Mouse (Mus musculus) spleen, adult 18-20 months (tissue): Measurements from ENCODE around the gene Ciapin1.

ENCODE experiments used
- DNase-seq, 2 experiments: peaks; one replicate each; pipeline ENCODE4 v3.0.0; 2022; ENCODE audit warnings: mixed read lengths in 2 of 2

Gene Ciapin1

GRCm38 (mm10) chr8:94837662-94838574, at the start of gene Ciapin1, which contains the start of gene Coq9:
TSS of gene Ciapin1 (minus strand) at chr8:94838358.
TSS of gene Coq9 (plus strand) at chr8:94838321.
- peak; percentile 90 to 93 for DNase-seq

- no peak for DNase-seq
Observed at GRCm38 (mm10) chr8:94880742-94881141, 42.6 kb upstream of the Ciapin1 start.

- no peak for DNase-seq
Observed at GRCm38 (mm10) chr8:94876820-94877219, 38.7 kb upstream of the Ciapin1 start.

- DNase-seq: peak; percentile 85 to 94
Observed at GRCm38 (mm10) chr8:94876197-94876730, 38.1 kb upstream of the Ciapin1 start, which contains the start of gene Dok4. TSS of gene Dok4 (minus strand) at chr8:94876330.

- no peak for DNase-seq
Observed at GRCm38 (mm10) chr8:94875871-94876150, 37.7 kb upstream of the Ciapin1 start.

GRCm38 (mm10) chr8:94875096-94875870, 37.1 kb upstream of the Ciapin1 start:
- DNase-seq: no peak

GRCm38 (mm10) chr8:94874358-94874757, 36.2 kb upstream of the Ciapin1 start:
- peak; percentile 45 to 73 for DNase-seq

GRCm38 (mm10) chr8:94872576-94872975, 34.4 kb upstream of the Ciapin1 start:
- DNase-seq: no peak

- DNase-seq: no peak
Observed at GRCm38 (mm10) chr8:94872156-94872555, 34.0 kb upstream of the Ciapin1 start.

- DNase-seq: no peak
Observed at GRCm38 (mm10) chr8:94871108-94871894, 33.1 kb upstream of the Ciapin1 start.

- DNase-seq: no peak
Observed at GRCm38 (mm10) chr8:94870474-94871107, 32.4 kb upstream of the Ciapin1 start.

- no peak for DNase-seq
Observed at GRCm38 (mm10) chr8:94870003-94870402, 31.8 kb upstream of the Ciapin1 start.

- no peak for DNase-seq
Observed at GRCm38 (mm10) chr8:94869146-94869545, 31.0 kb upstream of the Ciapin1 start.

GRCm38 (mm10) chr8:94866921-94867320, 28.8 kb upstream of the Ciapin1 start:
- DNase-seq: no peak

GRCm38 (mm10) chr8:94865292-94865691, 27.1 kb upstream of the Ciapin1 start:
- no peak for DNase-seq

GRCm38 (mm10) chr8:94863897-94864673, 25.9 kb upstream of the Ciapin1 start:
- no peak for DNase-seq

GRCm38 (mm10) chr8:94862487-94863220, 24.5 kb upstream of the Ciapin1 start:
- DNase-seq: no peak

GRCm38 (mm10) chr8:94861352-94861910, 23.3 kb upstream of the Ciapin1 start:
- DNase-seq: peak; percentile 35 to 68

GRCm38 (mm10) chr8:94857346-94858173, 19.4 kb upstream of the Ciapin1 start, which contains the start of gene Polr2c:
TSS of gene Polr2c (plus strand) at chr8:94857450.
- DNase-seq: peak; percentile 78 to 91
